Mouse (Mus musculus) layer of hippocampus, postnatal 10 days (tissue): ENCODE results near the gene Gm5640. TPM values are rescaled to one million over a fixed set of nuclear protein-coding genes. Genes with fewer than 3 reads are reported as not detected.
"Not testable (repeated sequence)": the region's sequence is repeated elsewhere in the genome, so short reads cannot be mapped to it uniquely, and the experiment has no call there.

Experiments
- DNase-seq, 2 experiments: peaks; one replicate each; pipeline ENCODE4 v3.0.0; 2021; ENCODE audit warnings: low spot score in 2 of 2
- long read RNA-seq: library from polyadenylated mRNA; stranded (forward); transcript quantifications from one replicate; pipeline ENCODE4 v2.0.0, GENCODE M21; 2023
- total RNA-seq, 2 experiments: library from RNA; stranded (reverse); gene quantifications; 2 replicates each; pipeline ENCODE4 v1.2.3; 2021

The Gm5640 gene
- 1 to 10 TPM; 1.0 to 1.2 TPM for total RNA-seq
- long read RNA-seq: 0 reads

GRCm38 (mm10) chrX:74645466-74646323 lies at the start of gene Gm5640:
TSS of gene Gm5640 (minus strand) at chrX:74645635.
- DNase-seq: peak in 1 of 2 experiments; percentile 10

GRCm38 (mm10) chrX:74646393-74646792 lies 958 bp upstream of the Gm5640 start:
- not testable (repeated sequence) for DNase-seq

- no peak for DNase-seq
These were observed 53.1 kb downstream of the Gm5640 start, which contains the start of gene Olfr1325 for GRCm38 (mm10) chrX:74592379-74592778. TSS of gene Olfr1325 (plus strand) at chrX:74592679.

Other genes starting within 250 kb of the Gm5640 start
- gene G6pdx, start 216.4 kb downstream of the Gm5640 start, total RNA-seq: 10 to 100 TPM; 35.3 to 36.3 TPM
- not detected for gene Gm6880, start 164.2 kb downstream of the Gm5640 start, total RNA-seq
- not detected for gene Olfr1326-ps1, start 70.7 kb downstream of the Gm5640 start, total RNA-seq
- not detected for gene Olfr1325, start 53.0 kb downstream of the Gm5640 start, total RNA-seq
- gene Gm6890, start 95.3 kb upstream of the Gm5640 start, total RNA-seq: not detected
- under 1 TPM in 1 of 2 experiments, not detected in 1; 0.25 TPM for gene Gm5936, start 191.6 kb upstream of the Gm5640 start, total RNA-seq